Mouse (Mus musculus): ENCODE data around the gene Tnfrsf9. TPM values are rescaled to one million over a fixed set of nuclear protein-coding genes. Genes with fewer than 3 reads are reported as not detected.

The Tnfrsf9 gene
- total RNA-seq, 2 experiments from 2014 or later: 0.11 to 0.26 TPM

DNA sequence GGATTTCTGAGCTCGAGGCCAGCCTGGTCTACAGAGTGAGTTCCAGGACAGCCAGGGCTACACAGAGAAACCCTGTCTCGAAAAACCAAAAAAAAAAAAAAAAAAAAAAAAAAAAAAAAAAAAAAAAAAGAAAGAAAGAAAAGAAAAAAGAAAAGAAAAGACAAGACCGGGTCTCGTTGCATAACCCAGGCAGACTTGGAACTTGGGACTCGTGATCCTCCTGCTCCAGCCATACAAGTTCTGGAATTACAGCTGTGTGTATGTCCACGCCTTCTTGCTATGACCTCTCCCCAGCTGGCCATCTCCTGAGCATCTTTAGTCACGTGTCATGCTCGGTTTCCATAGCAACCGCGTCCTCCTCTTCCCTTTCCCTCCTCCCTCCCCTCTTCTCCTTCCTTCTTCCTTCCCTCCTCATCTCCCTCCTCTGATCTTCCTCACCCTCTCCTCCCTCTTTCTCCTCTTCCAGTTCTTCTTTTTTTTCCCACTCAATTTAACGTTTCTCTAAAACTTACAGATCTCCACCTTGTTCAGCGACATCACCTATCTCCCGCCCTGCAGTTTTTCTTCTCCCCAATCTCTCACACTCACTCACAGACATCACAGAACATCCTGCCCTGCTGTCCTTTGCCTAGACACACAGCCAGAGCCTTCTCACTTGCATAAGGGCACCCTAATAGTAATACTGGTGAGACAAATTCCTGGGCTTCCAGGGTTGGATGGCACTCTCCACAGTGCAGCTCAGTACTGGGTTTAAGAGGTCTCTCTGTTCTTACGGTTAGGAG lies 12.8 kb downstream of the Tnfrsf9 start:
- no peak for ATAC-seq (ENCODE audit: poor library complexity, severe bottlenecking)

DNA sequence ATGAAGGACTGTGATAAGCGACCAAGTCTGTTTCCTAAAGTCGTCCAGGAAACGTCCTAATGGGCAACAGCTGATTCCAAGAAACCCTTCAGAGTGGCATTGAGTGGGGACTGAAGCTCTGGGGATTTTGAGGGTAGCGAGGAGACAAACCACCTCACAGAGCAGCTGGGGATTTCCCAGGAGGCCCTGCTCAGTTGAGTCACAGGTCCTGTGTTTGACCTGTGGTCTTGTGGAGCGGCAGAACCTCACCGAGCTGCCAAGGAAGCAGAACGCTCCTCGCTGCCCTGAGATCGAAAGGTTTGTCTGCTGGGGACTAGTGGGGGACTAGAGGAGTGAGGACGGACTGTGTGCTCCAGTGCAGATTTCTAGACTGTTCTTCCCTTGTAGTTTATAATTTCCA lies 13.4 kb downstream of the Tnfrsf9 start:
- ATAC-seq (ENCODE audit: poor library complexity, severe bottlenecking): peak; percentile 14; the same call in 1 of the 2 replicates

DNA sequence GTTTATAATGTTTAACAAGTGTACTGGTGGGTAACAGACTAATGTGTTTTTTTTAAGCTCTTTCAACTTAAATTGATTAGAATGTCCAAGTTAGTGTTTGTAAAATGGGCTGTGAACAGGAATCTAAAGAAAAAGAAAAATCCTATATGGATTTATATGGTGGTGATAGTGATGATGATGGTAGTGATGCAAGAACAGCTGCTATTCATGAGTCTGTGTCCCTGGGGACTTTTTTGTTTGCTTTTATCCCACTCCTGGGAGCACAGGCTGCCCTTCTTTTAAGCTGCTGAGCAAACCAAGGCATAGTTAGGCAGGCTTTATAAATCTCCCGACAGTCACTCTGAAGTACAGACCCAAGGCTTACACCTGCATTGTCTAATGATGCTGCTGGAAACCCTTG lies 19.1 kb downstream of the Tnfrsf9 start:
- ATAC-seq (ENCODE audit: poor library complexity, severe bottlenecking): no peak

GRCm38 (mm10) chr4:150937293-150938062 lies 23.1 kb downstream of the Tnfrsf9 start:
- no peak for ATAC-seq (ENCODE audit: poor library complexity, severe bottlenecking)

DNA sequence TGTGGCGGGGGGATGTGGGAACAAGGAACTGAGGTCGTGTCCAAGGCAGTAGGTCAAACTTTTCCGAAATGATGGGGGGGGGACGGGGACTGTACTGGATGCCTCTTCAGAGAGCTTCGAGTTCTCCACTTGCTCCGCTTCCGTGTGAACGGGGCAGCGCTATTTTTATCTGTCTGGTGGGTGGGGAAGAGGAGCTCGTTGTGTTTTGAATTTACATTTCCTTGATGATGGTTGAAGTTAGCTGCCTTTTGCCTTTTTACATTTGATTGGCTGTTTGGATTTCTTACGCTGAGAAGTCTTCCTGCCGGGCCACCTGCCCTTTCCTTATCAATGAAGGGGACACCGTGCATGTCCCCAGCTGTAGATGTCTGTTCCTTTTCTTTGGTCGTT lies 23.7 kb downstream of the Tnfrsf9 start:
- ATAC-seq (ENCODE audit: poor library complexity, severe bottlenecking): no peak

DNA sequence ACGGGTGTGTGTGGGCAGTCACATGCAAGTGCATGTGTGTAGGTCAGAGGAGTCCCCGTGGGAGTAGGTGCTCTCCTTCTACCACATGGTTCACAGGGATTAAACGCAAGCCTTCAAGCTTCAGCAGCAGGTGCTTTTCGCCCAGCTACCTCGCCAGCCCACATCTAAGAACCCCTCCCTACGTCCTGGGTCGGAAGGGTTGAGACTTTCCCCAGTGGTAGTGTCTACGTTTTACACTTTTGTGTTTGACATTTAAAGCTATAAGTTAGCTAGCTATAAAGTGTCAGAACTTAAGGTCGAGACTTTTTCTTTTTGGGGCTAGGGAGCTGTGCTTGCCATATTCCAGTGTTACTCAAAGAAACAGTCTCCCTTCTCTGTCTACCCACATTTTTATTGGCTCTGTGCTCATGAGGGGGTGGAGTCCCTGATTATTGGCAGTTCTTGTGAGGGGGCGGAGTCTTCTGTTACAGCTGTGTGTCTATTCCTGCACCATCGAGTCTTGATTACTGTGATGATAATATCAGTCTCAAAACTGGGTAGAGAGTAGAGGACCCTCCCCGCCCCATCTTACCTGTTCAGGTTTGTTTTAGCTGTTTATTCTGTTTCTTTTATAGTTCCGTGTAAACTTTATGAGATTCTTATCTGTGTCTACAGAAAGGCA lies 25.8 kb downstream of the Tnfrsf9 start:
- ATAC-seq (ENCODE audit: poor library complexity, severe bottlenecking): no peak

DNA sequence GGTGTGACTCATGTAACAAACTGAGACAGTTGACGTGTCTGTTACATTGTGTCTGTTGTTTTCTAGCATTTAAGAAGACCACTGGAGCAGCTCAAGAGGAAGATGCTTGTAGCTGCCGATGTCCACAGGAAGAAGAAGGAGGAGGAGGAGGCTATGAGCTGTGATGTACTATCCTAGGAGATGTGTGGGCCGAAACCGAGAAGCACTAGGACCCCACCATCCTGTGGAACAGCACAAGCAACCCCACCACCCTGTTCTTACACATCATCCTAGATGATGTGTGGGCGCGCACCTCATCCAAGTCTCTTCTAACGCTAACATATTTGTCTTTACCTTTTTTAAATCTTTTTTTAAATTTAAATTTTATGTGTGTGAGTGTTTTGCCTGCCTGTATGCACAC lies 30.3 kb downstream of the Tnfrsf9 start:
- no peak for ATAC-seq (ENCODE audit: poor library complexity, severe bottlenecking)

GRCm38 (mm10) chr4:150950972-150951371 lies 36.6 kb downstream of the Tnfrsf9 start:
- ATAC-seq (ENCODE audit: poor library complexity, severe bottlenecking): no peak

DNA sequence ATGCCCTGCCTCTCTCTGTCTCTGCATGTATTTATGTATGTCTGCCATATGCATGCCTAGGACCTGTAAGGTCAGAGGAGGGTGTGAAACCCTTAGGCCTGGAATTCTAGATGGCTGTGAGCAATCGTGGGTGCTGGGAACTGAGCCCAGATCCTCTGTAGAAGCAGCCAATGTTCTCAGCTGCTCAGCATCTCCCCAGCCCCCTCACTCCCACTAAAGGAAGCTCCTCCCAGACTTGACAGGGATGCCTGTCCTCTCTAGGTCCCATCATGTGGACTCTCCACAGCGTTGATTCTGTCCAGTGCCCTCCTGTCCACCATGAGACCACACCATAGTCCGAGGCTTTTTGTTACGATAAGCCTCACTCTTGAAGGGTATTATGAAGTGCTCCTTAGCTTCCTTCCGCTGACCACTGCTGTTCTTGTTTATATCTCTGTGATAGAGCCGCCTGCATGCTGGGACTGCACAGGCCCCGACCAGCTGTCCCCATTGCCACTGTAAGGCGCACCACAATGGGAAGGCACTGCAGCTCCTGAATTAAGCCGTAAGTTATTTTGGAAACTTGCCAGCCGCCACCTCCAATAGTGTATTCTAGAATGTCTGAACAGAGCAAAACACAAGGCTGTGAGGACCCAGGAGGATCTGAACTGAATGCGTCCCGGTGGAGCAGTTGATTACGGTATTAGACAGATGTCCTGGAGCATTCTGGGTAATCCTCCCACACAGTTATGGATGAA lies 42.2 kb downstream of the Tnfrsf9 start:
- no peak for ATAC-seq (ENCODE audit: poor library complexity, severe bottlenecking)

GRCm38 (mm10) chr4:150957106-150957458 lies 42.7 kb downstream of the Tnfrsf9 start:
- ATAC-seq (ENCODE audit: poor library complexity, severe bottlenecking): no peak

DNA sequence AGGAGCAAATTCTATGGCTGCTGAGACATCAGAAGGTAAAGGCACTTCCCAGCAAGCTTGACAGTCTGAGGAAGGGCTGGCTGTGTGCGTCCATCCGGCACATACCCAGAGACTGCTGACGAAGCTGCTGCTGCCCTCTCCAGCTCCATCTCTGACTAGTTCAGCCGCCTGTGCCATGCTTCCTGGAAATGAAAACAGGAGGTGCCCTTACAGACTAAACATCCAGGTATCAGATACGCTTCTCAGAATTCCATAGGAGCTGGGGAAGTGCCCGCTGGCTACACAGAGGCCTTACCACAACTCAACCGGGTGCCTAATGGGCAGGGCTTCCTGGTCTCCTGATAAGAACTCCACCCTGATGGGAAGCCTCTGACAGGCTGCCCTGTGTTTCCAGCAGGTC lies 44.2 kb downstream of the Tnfrsf9 start:
- no peak for ATAC-seq (ENCODE audit: poor library complexity, severe bottlenecking)

GRCm38 (mm10) chr4:150962231-150962630 lies 47.9 kb downstream of the Tnfrsf9 start:
- ATAC-seq (ENCODE audit: poor library complexity, severe bottlenecking): no peak

GRCm38 (mm10) chr4:150963711-150964110 lies 49.3 kb downstream of the Tnfrsf9 start:
- no peak for ATAC-seq (ENCODE audit: poor library complexity, severe bottlenecking)

DNA sequence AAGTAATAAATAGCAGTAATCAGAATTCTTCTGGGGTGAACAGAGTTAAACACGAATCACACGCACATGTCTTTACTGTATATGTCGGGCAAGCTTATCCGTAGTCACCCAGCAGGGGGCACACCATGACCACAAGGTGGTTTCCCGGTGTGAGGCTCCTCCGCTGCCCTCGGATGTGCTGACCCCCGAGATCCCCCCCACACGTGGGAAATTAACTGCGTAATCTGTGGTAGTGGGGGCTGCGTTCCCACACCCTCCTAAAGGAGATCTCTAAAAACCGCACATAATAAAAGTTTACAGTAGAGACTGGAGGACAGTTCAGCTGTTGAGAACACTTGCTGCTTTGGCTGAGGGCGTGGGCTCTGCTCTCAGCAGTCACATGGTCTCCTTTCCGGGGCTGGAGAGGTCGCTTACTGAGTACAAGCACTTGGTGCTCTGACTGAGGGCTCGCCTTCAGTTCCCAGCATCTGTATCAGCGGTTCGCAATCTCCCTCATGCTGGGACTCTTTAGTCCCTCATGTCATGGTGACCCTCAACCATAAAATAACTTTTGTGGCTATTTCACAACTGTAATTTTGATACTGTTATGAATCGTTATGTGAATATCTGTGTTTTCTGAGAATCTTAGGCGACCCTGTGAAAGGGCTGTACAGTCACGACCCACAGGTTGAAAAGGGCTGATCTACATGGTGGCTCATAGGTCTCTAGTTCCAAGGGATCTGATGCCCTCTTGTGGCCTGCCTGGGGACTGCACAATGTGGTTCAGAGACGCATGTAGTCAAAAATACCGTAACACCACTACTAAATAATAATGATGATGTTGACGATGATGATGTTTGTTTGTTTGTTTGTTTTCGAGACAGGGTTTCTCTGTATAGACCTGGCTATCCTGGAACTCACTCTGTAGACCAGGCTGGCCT lies 50.5 kb downstream of the Tnfrsf9 start:
- ATAC-seq (ENCODE audit: poor library complexity, severe bottlenecking): peak; percentile 86

- ATAC-seq (ENCODE audit: poor library complexity, severe bottlenecking): 0 out of 2 replicates have a peak, but pooled peaks have one; percentile 41
Measured at GRCm38 (mm10) chr4:150965555-150965951, 51.2 kb downstream of the Tnfrsf9 start.

DNA sequence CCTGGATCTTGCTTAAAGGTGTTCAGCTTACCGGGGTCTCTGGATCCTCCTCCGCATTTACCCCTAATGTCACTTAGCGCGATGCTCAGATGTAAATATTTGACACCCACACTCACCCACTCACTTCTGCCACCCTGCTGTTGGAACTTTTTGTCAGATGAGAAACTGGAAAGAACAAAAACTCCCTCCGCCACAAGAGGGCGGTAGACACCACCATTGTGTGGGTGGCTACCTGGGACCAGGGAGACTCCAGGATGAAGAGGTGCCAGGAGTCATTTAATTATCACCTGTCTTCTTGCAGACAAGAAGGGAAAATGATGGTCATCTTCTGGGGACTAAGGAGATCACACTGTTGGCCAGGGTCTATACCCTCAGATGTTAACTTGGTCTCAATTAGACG lies 52.2 kb downstream of the Tnfrsf9 start:
- 0 out of 2 replicates have a peak, but pooled peaks have one; percentile 32 for ATAC-seq (ENCODE audit: poor library complexity, severe bottlenecking)

GRCm38 (mm10) chr4:150968956-150969355 lies 54.6 kb downstream of the Tnfrsf9 start:
- no peak for ATAC-seq (ENCODE audit: poor library complexity, severe bottlenecking)

GRCm38 (mm10) chr4:150973264-150973663 lies 58.9 kb downstream of the Tnfrsf9 start:
- ATAC-seq (ENCODE audit: poor library complexity, severe bottlenecking): no peak

DNA sequence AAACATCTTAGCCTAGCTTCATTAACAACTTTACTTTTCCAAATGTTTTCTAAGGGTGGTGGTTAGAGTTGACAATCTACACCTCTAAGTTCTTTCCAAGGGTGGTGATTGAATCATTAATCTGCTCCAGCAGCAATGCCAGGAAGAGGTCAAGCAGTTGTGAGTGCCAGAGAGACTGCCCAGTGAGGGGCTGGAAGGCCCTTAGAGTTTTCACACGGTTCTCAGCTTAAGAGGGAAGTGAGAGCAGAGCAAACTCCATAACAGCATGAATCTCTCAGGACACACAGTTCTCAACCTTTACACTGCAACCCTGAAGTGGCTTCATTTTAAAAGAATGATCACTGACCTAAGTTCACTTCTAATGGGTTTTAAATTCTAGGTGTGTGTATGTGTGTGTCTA lies 60.8 kb downstream of the Tnfrsf9 start:
- ATAC-seq (ENCODE audit: poor library complexity, severe bottlenecking): no peak
